Mouse (Mus musculus) erythroblast, embryonic 14.5 days (primary cell): Measurements from ENCODE around the gene Ttc39b. TPM values are rescaled to one million over a fixed set of nuclear protein-coding genes. Genes with fewer than 3 reads are reported as not detected.

Experiments used
- H3K27me3 ChIP-seq: 2 replicates; pipeline ENCODE4 v1.6.1; 2012; ENCODE audit warnings: inconsistent platforms; ENCODE audit not compliant: control insufficient read depth
- H3K36me3 ChIP-seq: 2 replicates; pipeline ENCODE4 v1.6.1; 2012; ENCODE audit warnings: mild to moderate bottlenecking, inconsistent platforms; ENCODE audit not compliant: control insufficient read depth
- H3K4me1 ChIP-seq: 2 replicates; pipeline ENCODE4 v1.6.1; 2012; ENCODE audit warnings: inconsistent platforms; ENCODE audit not compliant: control insufficient read depth
- H3K4me3 ChIP-seq: replicated peaks from 2 replicates; pipeline ENCODE3; 2012; ENCODE audit warnings: moderate library complexity, mild to moderate bottlenecking, inconsistent platforms
- H3K9me3 ChIP-seq: 2 replicates; pipeline ENCODE4 v1.6.1; 2012; ENCODE audit warnings: low read length, inconsistent platforms, mixed read lengths; ENCODE audit not compliant: control insufficient read depth
- GATA1 ChIP-seq: IDR thresholded peaks from 2 replicates; pipeline ENCODE4 v1.6.1; 2012; ENCODE audit warnings: low read length, inconsistent platforms, mixed read lengths
- TAL1 ChIP-seq: IDR thresholded peaks from 3 replicates; pipeline ENCODE4 v1.6.1; 2012; ENCODE audit warnings: low read length, inconsistent platforms, mixed read lengths
- polyA plus RNA-seq: library from polyadenylated mRNA; stranded (reverse); fragments of >175 nt; gene quantifications from 2 replicates; pipeline ENCODE4 v1.2.3, GENCODE M21; 2012

Gene Ttc39b
- polyA plus RNA-seq, result under 0.01 TPM in 1 of 2 replicates, not detected in the other

DNA sequence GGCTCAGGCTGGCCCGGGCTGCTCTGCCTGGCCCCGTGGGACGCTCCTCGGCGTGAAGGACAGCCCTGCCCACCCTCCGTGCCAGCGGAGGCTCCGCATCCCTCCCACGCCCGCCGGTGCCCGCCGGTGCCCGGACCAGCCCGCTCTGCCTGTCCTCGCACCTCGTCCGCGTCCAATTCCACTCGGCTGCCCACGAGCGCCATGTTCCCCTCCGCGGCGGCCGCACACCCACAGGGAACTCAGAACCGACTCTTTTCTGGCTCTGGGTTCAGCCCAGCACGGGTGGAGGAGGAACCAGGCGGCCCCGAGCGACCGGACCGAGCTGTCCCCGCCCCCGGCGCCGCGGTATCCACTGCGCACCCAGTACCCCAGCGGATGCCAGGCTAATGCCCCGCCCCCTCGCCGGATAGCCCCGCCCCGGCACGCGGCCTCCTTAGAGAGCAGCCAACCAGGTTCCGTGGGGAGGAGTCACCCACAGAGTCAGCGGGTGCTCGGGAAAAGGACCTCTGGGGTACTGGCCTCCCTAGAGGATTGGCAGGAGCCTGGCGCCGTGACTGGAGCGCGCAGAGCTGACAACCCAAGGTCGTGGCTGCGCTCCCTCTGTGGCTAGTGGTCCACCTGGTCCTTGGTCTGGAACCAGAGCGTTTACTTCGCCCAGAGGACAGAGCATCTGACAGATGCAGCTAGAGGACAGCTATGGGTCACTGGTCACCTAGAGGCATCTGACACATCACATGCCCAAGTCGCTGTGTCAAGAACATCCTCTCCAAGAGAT, at the start of gene Ttc39b:
Ttc39b (minus strand) TSS at position 346 of the 775 bp plus-strand sequence.
- Histone ChIP-seq H3K36me3 (no peaks in the 10 kb centered on the region), H3K4me1 (peaks cover 16% of the 10 kb centered on the region), H3K27me3 (peaks cover 55% of the 10 kb centered on the region), H3K4me3 (peak within 1 kb of the TSS; percentile 67), H3K9me3 (no peaks in the 10 kb centered on the region)
- TF ChIP-seq GATA1 (no peak), TAL1 (no peak)

DNA sequence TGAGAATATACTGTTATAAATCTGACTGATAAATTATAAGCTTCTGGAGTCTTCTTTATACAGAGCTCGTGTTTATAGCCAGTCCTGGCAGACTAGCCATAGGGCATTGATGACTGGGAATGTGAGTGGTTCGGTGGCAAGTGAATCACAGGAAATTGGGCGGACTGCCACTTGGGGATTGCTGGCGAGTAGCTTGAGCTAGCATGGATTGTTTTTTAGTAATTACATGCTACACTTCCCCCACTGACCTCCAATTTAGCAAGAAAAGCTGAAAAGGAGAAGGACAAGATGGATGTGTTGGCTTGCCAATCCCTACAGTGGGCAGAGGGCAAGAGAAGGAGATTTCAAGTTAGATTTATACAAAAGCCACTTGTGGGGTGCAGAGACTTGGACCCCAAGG, 49.3 kb upstream of the Ttc39b start:
- Histone ChIP-seq H3K4me1 (no peaks in the 10 kb centered on the region), H3K4me3 (no peak overlapping the region), H3K9me3 (no peaks in the 10 kb centered on the region), H3K27me3 (no peaks in the 10 kb centered on the region), H3K36me3 (no peaks in the 10 kb centered on the region)
- TF ChIP-seq GATA1, result no peak
- no peak for TF ChIP-seq TAL1

GRCm38 (mm10) chr4:83357738-83358137, 33.7 kb upstream of the Ttc39b start:
- Histone ChIP-seq H3K4me1 (no peaks in the 10 kb centered on the region), H3K36me3 (no peaks in the 10 kb centered on the region), H3K27me3 (no peaks in the 10 kb centered on the region), H3K4me3 (no peak overlapping the region), H3K9me3 (peaks cover 2% of the 10 kb centered on the region; the same call in 1 of the 2 replicates)
- no peak for TF ChIP-seq TAL1
- TF ChIP-seq GATA1, result no peak

DNA sequence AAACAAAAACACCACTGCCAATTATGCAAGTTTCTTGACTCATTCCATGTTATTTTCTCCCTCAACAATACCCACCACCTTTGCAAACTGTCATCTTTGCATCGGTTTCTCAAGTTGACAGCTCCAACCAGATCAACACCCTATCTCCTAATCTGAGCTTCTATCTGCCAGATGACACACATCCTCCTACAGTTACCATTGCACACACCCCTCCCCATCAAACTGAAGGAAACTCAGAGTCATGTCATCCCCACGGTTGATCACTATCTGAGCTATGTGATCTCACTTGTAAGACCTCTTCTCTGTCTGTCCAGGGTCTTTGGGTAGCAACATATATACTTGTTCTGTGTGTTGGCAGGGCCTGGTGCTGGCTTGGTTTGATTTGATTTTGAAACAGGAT, 30.7 kb upstream of the Ttc39b start:
- no peak for TF ChIP-seq GATA1
- TF ChIP-seq TAL1, result no peak
- Histone ChIP-seq H3K36me3 (no peaks in the 10 kb centered on the region), H3K4me3 (no peak overlapping the region)

DNA sequence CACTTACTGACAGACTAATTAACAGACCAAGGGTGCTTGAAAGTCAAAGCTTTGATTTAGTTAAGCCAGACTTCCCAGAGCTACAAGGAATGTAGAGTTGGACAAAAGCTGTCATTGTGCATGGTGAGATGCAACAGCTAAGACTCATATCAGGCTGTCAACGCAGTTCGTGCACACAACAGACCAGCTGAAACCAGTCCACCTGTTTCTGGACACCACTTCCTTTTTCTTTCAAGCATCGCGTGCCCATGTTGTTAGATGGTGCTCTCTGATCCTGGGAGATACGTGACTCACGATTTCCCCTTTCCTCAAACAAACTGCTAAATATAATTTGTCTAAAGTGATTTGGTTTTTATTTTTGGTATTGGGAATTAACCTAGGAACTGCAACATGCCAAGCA, 29.9 kb upstream of the Ttc39b start:
- TF ChIP-seq GATA1 (no peak), TAL1 (no peak)
- Histone ChIP-seq H3K27me3 (no peaks in the 10 kb centered on the region), H3K4me1 (no peaks in the 10 kb centered on the region), H3K4me3 (no peak overlapping the region), H3K9me3 (peaks cover 2% of the 10 kb centered on the region; the same call in 1 of the 2 replicates), H3K36me3 (no peaks in the 10 kb centered on the region)

More for the DNA sequence above, 30.7 kb upstream of the Ttc39b start:
- Histone ChIP-seq H3K27me3 (no peaks in the 10 kb centered on the region), H3K9me3 (peaks cover 2% of the 10 kb centered on the region; the same call in 1 of the 2 replicates), H3K4me1 (no peaks in the 10 kb centered on the region)

DNA sequence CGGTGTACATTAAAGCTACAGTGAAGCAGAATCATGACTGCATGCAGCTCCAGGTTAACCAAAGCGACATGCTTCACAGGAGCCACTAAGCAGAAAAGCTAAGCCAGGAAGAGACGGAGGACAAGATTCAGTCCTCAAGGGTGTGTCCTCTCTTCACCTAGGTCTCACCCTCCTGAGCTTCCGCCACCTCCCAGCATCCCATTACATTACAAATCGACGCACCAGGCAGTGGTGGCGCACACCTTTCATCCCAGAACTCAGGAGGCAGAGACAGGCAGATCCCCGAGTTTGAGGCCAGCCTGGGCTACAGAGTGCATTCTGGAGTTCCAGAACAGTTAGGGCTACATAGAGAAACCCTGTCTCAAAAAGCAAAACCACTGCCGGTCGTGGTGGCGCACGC, 29.2 kb upstream of the Ttc39b start:
- Histone ChIP-seq H3K36me3 (no peaks in the 10 kb centered on the region), H3K27me3 (no peaks in the 10 kb centered on the region), H3K4me1 (no peaks in the 10 kb centered on the region), H3K4me3 (no peak overlapping the region), H3K9me3 (peaks cover 2% of the 10 kb centered on the region; the same call in 1 of the 2 replicates)
- TF ChIP-seq GATA1 (no peak), TAL1 (no peak)

DNA sequence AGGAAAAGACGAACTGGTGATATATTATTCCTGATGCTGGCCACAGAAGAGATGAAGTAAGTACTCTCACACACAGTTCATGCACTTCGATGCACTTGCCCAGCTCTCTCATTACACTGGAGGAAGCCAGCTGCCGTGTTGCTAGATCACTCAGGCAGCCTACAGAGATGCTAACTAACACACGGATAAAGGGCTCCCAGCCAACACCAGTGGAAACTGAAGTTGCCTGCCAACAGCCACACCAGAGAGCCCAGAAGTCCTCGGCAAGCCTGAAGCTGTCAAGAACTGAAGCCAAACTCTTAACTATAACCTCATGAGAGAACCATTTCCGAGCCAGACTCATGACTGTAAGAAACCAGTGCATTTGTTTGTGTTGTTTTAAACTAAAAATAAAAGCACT, 26.7 kb upstream of the Ttc39b start:
- Histone ChIP-seq H3K27me3 (no peaks in the 10 kb centered on the region), H3K9me3 (no peaks in the 10 kb centered on the region), H3K4me3 (no peak overlapping the region), H3K36me3 (no peaks in the 10 kb centered on the region), H3K4me1 (no peaks in the 10 kb centered on the region)
- TF ChIP-seq TAL1 (no peak), GATA1 (no peak)

DNA sequence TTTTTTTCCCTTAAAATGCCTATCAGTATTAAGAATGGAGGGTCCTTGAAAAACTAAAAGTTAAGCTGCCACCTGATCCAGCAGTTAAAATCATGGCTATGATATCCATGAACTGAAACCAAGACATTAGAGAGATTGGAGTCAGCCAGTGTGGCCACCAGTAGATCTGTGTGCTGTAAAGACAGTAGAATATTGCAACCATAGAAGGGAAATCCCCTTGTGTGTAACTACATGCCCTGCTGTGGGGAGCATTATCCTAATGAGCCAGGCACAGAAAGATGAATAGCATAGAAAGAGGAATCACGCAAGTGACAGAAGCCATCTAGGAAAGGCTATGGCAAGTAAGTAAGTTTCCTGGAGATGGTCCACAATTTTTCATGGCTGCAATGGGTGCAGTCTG, 24.9 kb upstream of the Ttc39b start:
- TF ChIP-seq GATA1 (no peak), TAL1 (no peak)
- no peaks in the 10 kb centered on the region for H3K36me3 ChIP-seq

GRCm38 (mm10) chr4:83343895-83344294, 19.8 kb upstream of the Ttc39b start:
- no peaks in the 10 kb centered on the region for H3K27me3 ChIP-seq

More for the DNA sequence above, 24.9 kb upstream of the Ttc39b start:
- Histone ChIP-seq H3K27me3 (no peaks in the 10 kb centered on the region), H3K4me1 (no peaks in the 10 kb centered on the region), H3K9me3 (no peaks in the 10 kb centered on the region), H3K4me3 (no peak overlapping the region)

More at GRCm38 (mm10) chr4:83343895-83344294, 19.8 kb upstream of the Ttc39b start:
- Histone ChIP-seq H3K4me3 (no peak overlapping the region), H3K36me3 (no peaks in the 10 kb centered on the region), H3K9me3 (no peaks in the 10 kb centered on the region), H3K4me1 (no peaks in the 10 kb centered on the region)
- TF ChIP-seq GATA1, result no peak
- TF ChIP-seq TAL1, result no peak
